Mouse (Mus musculus) liver, adult 2 months (tissue): ENCODE measurements around the gene Prickle4.

Experiments used
- CTCF ChIP-seq: fragments of 200-500 bp; IDR thresholded peaks from 2 replicates; pipeline ENCODE4 v1.5.1; 2011; ENCODE audit warnings: low read depth, low read length, control low read depth
- POLR2A ChIP-seq: fragments of 200-500 bp; IDR thresholded peaks from 2 replicates; pipeline ENCODE4 v1.6.1; 2011; ENCODE audit warnings: low read length, control low read depth; ENCODE audit not compliant: insufficient read depth; ENCODE audit errors: extremely low read depth

GRCm38 (mm10) chr17:47663009-47663713, 31.4 kb downstream of the Prickle4 start:
- TF ChIP-seq CTCF (no peak), POLR2A (no peak)
